Comparison of ENCODE assay signal across 13 mouse cellular contexts in the genomic region with DNA sequence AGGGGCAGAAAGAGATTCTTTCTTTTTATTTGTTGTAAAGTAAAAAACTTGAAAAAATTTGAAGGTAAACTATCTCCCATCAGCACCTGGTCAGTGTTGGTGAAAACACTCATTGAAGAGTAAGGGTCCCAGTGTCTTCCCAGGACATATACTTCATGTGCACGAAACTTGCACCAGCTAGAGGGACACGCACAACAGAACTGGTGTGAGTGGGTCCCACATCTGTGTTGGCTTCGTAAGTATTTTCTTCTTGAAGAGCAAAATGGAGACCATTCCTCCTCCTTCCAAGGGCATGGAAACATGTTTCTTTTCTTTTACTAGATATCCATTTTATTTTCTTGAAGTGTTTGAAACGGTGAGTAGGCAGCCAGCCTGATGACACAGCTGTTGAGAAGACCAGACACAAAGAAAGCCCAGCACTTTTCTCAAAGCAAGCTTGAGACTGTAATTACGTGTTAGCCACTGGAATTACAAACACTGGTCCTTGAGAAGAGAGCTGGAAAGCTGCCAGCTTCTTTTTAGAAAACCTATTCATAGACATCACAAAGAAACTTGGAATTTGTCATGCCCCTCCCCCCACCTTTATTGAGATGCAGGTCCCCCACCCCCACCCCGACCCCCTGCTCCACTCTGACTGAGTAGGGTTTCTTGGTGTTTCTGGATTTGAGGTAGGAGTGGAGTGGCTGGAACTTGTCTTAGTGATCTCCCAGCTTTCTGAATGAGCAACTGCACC. TPM values are rescaled to one million over a fixed set of nuclear protein-coding genes. Genes with fewer than 3 reads are reported as not detected.
DNase-seq lines count a peak whose midpoint lies in the region; ATAC-seq and TF ChIP-seq lines count a peak whose summit lies in the region.
"Had no signal": no experiment of that assay in that cellular context is flagged by ENCODE, and none has a peak within 500 bp of the region (broad histone marks: within the 10 kb centered on the region; RNA-seq: fewer than 3 reads in every experiment).

No protein-coding gene starts in this region.

- H3K27ac ChIP-seq in limb, embryonic 11.5 days (replicated peaks; ENCODE audit: low read depth, low read length): no peak overlapping the region
- no peak overlapping the region for H3K27ac ChIP-seq in limb, embryonic 10.5 days
- H3K27ac ChIP-seq in hindbrain, embryonic 11.5 days (ENCODE audit: low read depth, low read length): 0 out of 2 replicates have a peak overlapping the region, but pooled peaks have one; percentile 31
- H3K27ac ChIP-seq in midbrain, embryonic 15.5 days: no peak overlapping the region
- H3K27ac ChIP-seq in intestine, embryonic 16.5 days (ENCODE audit: low read length): no peak overlapping the region

- 0 out of 2 replicates have a peak, but pooled peaks have one; percentile 21 for ATAC-seq in limb, embryonic 11.5 days (ENCODE audit: insufficient number of reproducible peaks, low FRiP score, low TSS enrichment, low read depth)
- ATAC-seq in hindbrain, embryonic 11.5 days (ENCODE audit: low FRiP score): peak; percentile 85
- ATAC-seq in midbrain, embryonic 15.5 days (replicated peaks): peak; percentile 58
- ATAC-seq in intestine, embryonic 16.5 days: no peak
- ATAC-seq: inflammation-experienced regulatory T-cells, adult 6 months had no signal

- H3K9ac ChIP-seq in limb, embryonic 11.5 days (ENCODE audit: low read length): no peak overlapping the region
- H3K9ac ChIP-seq in hindbrain, embryonic 11.5 days (ENCODE audit: low read depth, low read length): no peak overlapping the region
- no peak overlapping the region for H3K9ac ChIP-seq in midbrain, embryonic 15.5 days
- no peak overlapping the region for H3K9ac ChIP-seq in intestine, embryonic 16.5 days (ENCODE audit: low read depth, low read length)

- H3K4me1 ChIP-seq in limb, embryonic 11.5 days (ENCODE audit: control insufficient read depth, insufficient read depth, low read length): no peaks in the 10 kb centered on the region
- peaks cover 3% of the 10 kb centered on the region; the same call in 1 of the 2 replicates for H3K4me1 ChIP-seq in limb, embryonic 10.5 days
- H3K4me1 ChIP-seq in hindbrain, embryonic 11.5 days (replicated peaks; ENCODE audit: control insufficient read depth, insufficient read depth, low read length): 0 out of 2 replicates have a peak, but pooled peaks cover 2% of the 10 kb centered on the region
- no peaks in the 10 kb centered on the region; the same call in 1 of the 2 replicates for H3K4me1 ChIP-seq in midbrain, embryonic 15.5 days
- peaks cover 10% of the 10 kb centered on the region for H3K4me1 ChIP-seq in intestine, embryonic 16.5 days (ENCODE audit: control insufficient read depth, insufficient read depth, low read length)

- no peaks in the 10 kb centered on the region for H3K27me3 ChIP-seq in limb, embryonic 11.5 days (ENCODE audit: control insufficient read depth, insufficient read depth, low read length)
- no peaks in the 10 kb centered on the region for H3K27me3 ChIP-seq in limb, embryonic 10.5 days (ENCODE audit: low read depth, poor library complexity, severe bottlenecking)
- no peaks in the 10 kb centered on the region for H3K27me3 ChIP-seq in hindbrain, embryonic 11.5 days (ENCODE audit: control insufficient read depth, insufficient read depth, low read length)
- H3K27me3 ChIP-seq in midbrain, embryonic 15.5 days (replicated peaks): no peaks in the 10 kb centered on the region
- H3K27me3 ChIP-seq in intestine, embryonic 16.5 days (replicated peaks; ENCODE audit: control insufficient read depth, insufficient read depth, low read length): no peaks in the 10 kb centered on the region

- no peak overlapping the region for H3K4me3 ChIP-seq in limb, embryonic 11.5 days (ENCODE audit: low read depth, low read length)
- no peak overlapping the region for H3K4me3 ChIP-seq in limb, embryonic 10.5 days
- H3K4me3 ChIP-seq in hindbrain, embryonic 11.5 days (ENCODE audit: low read depth, low read length): no peak overlapping the region
- no peak overlapping the region for H3K4me3 ChIP-seq in midbrain, embryonic 15.5 days
- no peak overlapping the region for H3K4me3 ChIP-seq in intestine, embryonic 16.5 days (ENCODE audit: low read length)

- no peak for DNase-seq in limb, embryonic 11.5 days (ENCODE audit: low spot score)
- no peak for DNase-seq in limb, embryonic 10.5 days (ENCODE audit: low spot score)
- DNase-seq in brain, embryonic 14.5 days (ENCODE audit: low read depth): peak; percentile 95
- DNase-seq in hindbrain, embryonic 11.5 days (ENCODE audit: low spot score): peak; percentile 74
- DNase-seq in urinary bladder, postnatal 14 days (ENCODE audit: low spot score): no peak
- DNase-seq in ovary, postnatal 10 days (ENCODE audit: low spot score): no peak
- DNase-seq: adrenal gland, postnatal 14 days; cerebellum, postnatal 10 days; liver had no signal

- no peaks in the 10 kb centered on the region for H3K36me3 ChIP-seq in limb, embryonic 11.5 days (ENCODE audit: control insufficient read depth, insufficient read depth, low read length)
- H3K36me3 ChIP-seq in limb, embryonic 10.5 days: no peaks in the 10 kb centered on the region
- H3K36me3 ChIP-seq in hindbrain, embryonic 11.5 days (ENCODE audit: control insufficient read depth, insufficient read depth, low read length): no peaks in the 10 kb centered on the region
- no peaks in the 10 kb centered on the region for H3K36me3 ChIP-seq in midbrain, embryonic 15.5 days (replicated peaks)
- H3K36me3 ChIP-seq in intestine, embryonic 16.5 days (ENCODE audit: control insufficient read depth, insufficient read depth, low read length): no peaks in the 10 kb centered on the region

- no peak overlapping the region for H3K4me2 ChIP-seq in limb, embryonic 11.5 days (ENCODE audit: low read depth, severe bottlenecking)
- H3K4me2 ChIP-seq in hindbrain, embryonic 11.5 days (replicated peaks; ENCODE audit: low read depth, low read length): no peak overlapping the region
- no peak overlapping the region for H3K4me2 ChIP-seq in midbrain, embryonic 15.5 days
- H3K4me2 ChIP-seq in intestine, embryonic 16.5 days (ENCODE audit: low read depth, low read length): no peak overlapping the region

- 64% methylated on average over 6 of the region's 6 CpGs for WGBS in limb, embryonic 11.5 days
- WGBS in limb, embryonic 10.5 days: 71% methylated on average over 6 of the region's 6 CpGs
- WGBS in hindbrain, embryonic 11.5 days: 44% methylated on average over 6 of the region's 6 CpGs
- WGBS in midbrain, embryonic 15.5 days: 30% methylated on average over 6 of the region's 6 CpGs
- 60% methylated on average over 6 of the region's 6 CpGs for WGBS in intestine, embryonic 16.5 days

- H3K9me3 ChIP-seq in limb, embryonic 11.5 days (ENCODE audit: control insufficient read depth, low read length): no peaks in the 10 kb centered on the region
- no peaks in the 10 kb centered on the region for H3K9me3 ChIP-seq in limb, embryonic 10.5 days (replicated peaks)
- no peaks in the 10 kb centered on the region for H3K9me3 ChIP-seq in hindbrain, embryonic 11.5 days (ENCODE audit: control insufficient read depth, low read length)
- no peaks in the 10 kb centered on the region for H3K9me3 ChIP-seq in midbrain, embryonic 15.5 days
- no peaks in the 10 kb centered on the region for H3K9me3 ChIP-seq in intestine, embryonic 16.5 days (ENCODE audit: control insufficient read depth, low read length)

- no peak for TF ChIP-seq POLR2A in brain, embryonic 14.5 days (IDR thresholded peaks at IDR 0.05; ENCODE audit: borderline replicate concordance, extremely low read depth, insufficient read depth, insufficient read length, poor library complexity, severe bottlenecking)

- no peak for TF ChIP-seq CTCF in brain, embryonic 14.5 days (IDR thresholded peaks at IDR 0.05; ENCODE audit: borderline replicate concordance, extremely low read depth, insufficient read depth, insufficient read length)

RNA-seq across cellular contexts. Expression of gene Gm11111, which starts 14.1 kb away (rescaled TPM):
- not detected in 2 replicates for polyA plus RNA-seq in limb, embryonic 11.5 days (2014; fragmentation: Nextera tagmentation; extraction: Ambion mirVana)
- not detected in 2 replicates for polyA plus RNA-seq in limb, embryonic 10.5 days (2016; fragmentation: Nextera tagmentation; extraction: Ambion mirVana)
- polyA plus RNA-seq in brain, embryonic 14.5 days (2012; rRNA removed): not detected in 2 replicates
- not detected in 2 replicates for polyA plus RNA-seq in hindbrain, embryonic 11.5 days (2014; fragmentation: Nextera tagmentation; extraction: Ambion mirVana)
- not detected in 2 replicates for polyA plus RNA-seq in midbrain, embryonic 15.5 days (2015; fragmentation: Nextera tagmentation; extraction: Ambion mirVana)
- not detected in 2 replicates for polyA plus RNA-seq in intestine, embryonic 16.5 days (2015; fragmentation: Nextera tagmentation; extraction: Ambion mirVana)
- polyA plus RNA-seq: C2C12; inflammation-experienced regulatory T-cells, adult 6 months had no signal

Comparison
In these comparisons a context has a peak if more than half of its experiments do, and no peak if none do; other contexts are left out.
1. DNase-seq: peak in brain, embryonic 14.5 days (single experiment) and hindbrain, embryonic 11.5 days (single experiment); none in limb, embryonic 11.5 days (single experiment), limb, embryonic 10.5 days (single experiment), urinary bladder, postnatal 14 days (single experiment) and ovary, postnatal 10 days (single experiment).